Mouse (Mus musculus) intestine, postnatal 0 days (tissue): ENCODE results near the gene Olfr806. TPM values are rescaled to one million over a fixed set of nuclear protein-coding genes. Genes with fewer than 3 reads are reported as not detected.

ENCODE experiments used
- ATAC-seq: fragments of 200-750 bp; cut with Nextera tagmentation; 2 replicates; pipeline ENCODE4 v1.8.0; 2017; ENCODE audit warnings: mild to moderate bottlenecking, moderate TSS enrichment, moderate library complexity
- H3K27ac ChIP-seq: fragments of 300-500 bp; sonication (generic); 2 replicates; pipeline ENCODE4 v1.5.1; 2014; ENCODE audit warnings: mild to moderate bottlenecking, low read depth, low read length, moderate library complexity
- H3K27me3 ChIP-seq: fragments of 300-500 bp; sonication (generic); replicated peaks from 2 replicates; pipeline ENCODE4 v1.6.1; 2014; ENCODE audit warnings: low read length, mixed read lengths; ENCODE audit not compliant: control insufficient read depth, insufficient read depth
- H3K36me3 ChIP-seq: fragments of 300-500 bp; sonication (generic); 2 replicates; pipeline ENCODE4 v1.6.1; 2014; ENCODE audit warnings: mild to moderate bottlenecking, moderate library complexity; ENCODE audit not compliant: control insufficient read depth, insufficient read depth
- H3K4me1 ChIP-seq: fragments of 300-500 bp; sonication (generic); replicated peaks from 2 replicates; pipeline ENCODE4 v1.6.1; 2014; ENCODE audit warnings: antibody characterized with exemption, low read length, mixed read lengths; ENCODE audit not compliant: control insufficient read depth, insufficient read depth
- H3K4me2 ChIP-seq: fragments of 300-500 bp; sonication (generic); replicated peaks from 2 replicates; pipeline ENCODE4 v1.6.1; 2014; ENCODE audit warnings: low read depth, mild to moderate bottlenecking, moderate library complexity
- H3K4me3 ChIP-seq: fragments of 300-500 bp; sonication (generic); 2 replicates; pipeline ENCODE4 v1.5.1; 2014; ENCODE audit warnings: low read depth, low read length
- H3K9ac ChIP-seq: fragments of 300-500 bp; sonication (generic); 2 replicates; pipeline ENCODE4 v1.6.1; 2014; ENCODE audit warnings: mild to moderate bottlenecking, low read depth, low read length
- H3K9me3 ChIP-seq: fragments of 300-500 bp; sonication (generic); 2 replicates; pipeline ENCODE4 v1.6.1; 2016; ENCODE audit warnings: mixed run types; ENCODE audit not compliant: control insufficient read depth
- CTCF ChIP-seq: sonication (generic); IDR thresholded peaks from 2 replicates; pipeline ENCODE4 v1.5.1; 2016; ENCODE audit warnings: low read depth, mild to moderate bottlenecking, control low read depth, antibody characterized with exemption, moderate library complexity
- WGBS: fragments of 180-500 bp; shearing (Covaris S2); extraction: QIAGEN DNeasy Blood & Tissue Kit; methylation state at CpG from one replicate; pipeline ENCODE4 v1.1.7; 2014; 5-methylcytosine and 5-hydroxymethylcytosine counted together
- polyA plus RNA-seq: library from polyadenylated mRNA; unstranded; fragments of >200 nt; fragmentation: Nextera tagmentation; extraction: Ambion mirVana; gene quantifications from 2 replicates; pipeline ENCODE4 v1.2.1, GENCODE M21; 2015

Olfr806 gene
- polyA plus RNA-seq = not detected in 2 replicates

DNA sequence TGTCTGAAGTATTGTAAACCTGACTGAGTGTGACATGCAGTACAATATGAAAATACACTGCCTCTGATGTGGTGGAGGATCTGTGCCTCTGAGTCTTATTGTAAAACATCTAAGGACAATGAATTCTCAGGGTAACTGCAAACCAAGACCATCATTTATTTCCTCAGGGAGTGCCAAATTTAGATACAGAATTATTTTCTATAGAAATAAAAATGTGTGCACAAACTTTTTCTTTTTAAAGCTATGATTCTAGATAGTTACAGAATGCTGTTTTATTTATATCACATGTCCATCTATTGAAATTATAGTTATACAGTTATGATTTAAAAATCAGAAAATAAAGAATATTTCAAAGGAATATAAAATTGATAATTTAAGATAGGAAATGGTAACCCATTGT, at the start of gene Olfr806:
Gene Olfr806 (minus strand): TSS at position 101 of the 400 bp plus-strand sequence.
- TF ChIP-seq CTCF = no peak
- H3K4me2 ChIP-seq = no peak within 1 kb of the TSS
- no peaks in the 10 kb centered on the region for H3K27me3 ChIP-seq
- no peak within 1 kb of the TSS for H3K27ac ChIP-seq
- no peaks in the 10 kb centered on the region for H3K9me3 ChIP-seq
- no peaks in the 10 kb centered on the region for H3K4me1 ChIP-seq
- H3K4me3 ChIP-seq = no peak within 1 kb of the TSS
- no peak for ATAC-seq
- no peaks in the 10 kb centered on the region for H3K36me3 ChIP-seq
- H3K9ac ChIP-seq = no peak within 1 kb of the TSS

DNA sequence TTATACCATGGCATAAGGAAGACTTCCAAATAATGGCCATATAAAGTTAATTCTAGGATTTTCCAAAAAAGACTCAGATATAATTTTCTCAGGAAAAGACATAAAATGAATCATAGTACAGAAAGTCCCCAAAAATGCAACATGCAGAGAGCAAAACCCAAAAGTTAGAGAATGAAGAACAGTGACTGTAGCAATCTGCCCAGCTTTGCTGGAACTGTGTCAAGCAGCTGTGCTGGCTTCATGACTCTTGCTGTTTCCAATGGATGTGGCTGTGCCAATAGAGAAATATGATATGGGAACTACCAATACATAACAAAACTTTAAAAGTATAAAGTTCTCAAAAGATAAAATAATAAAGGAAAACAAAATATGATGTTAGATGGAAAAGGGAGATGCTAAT, 36.4 kb upstream of the Olfr806 start:
- H3K4me1 ChIP-seq = no peaks in the 10 kb centered on the region
- H3K4me3 ChIP-seq = no peak overlapping the region
- no peaks in the 10 kb centered on the region for H3K27me3 ChIP-seq
- no peaks in the 10 kb centered on the region for H3K9me3 ChIP-seq
- ATAC-seq = no peak
- no peaks in the 10 kb centered on the region for H3K36me3 ChIP-seq
- TF ChIP-seq CTCF = no peak
- H3K9ac ChIP-seq = no peak overlapping the region
- no peak overlapping the region for H3K27ac ChIP-seq
- H3K4me2 ChIP-seq = no peak overlapping the region

DNA sequence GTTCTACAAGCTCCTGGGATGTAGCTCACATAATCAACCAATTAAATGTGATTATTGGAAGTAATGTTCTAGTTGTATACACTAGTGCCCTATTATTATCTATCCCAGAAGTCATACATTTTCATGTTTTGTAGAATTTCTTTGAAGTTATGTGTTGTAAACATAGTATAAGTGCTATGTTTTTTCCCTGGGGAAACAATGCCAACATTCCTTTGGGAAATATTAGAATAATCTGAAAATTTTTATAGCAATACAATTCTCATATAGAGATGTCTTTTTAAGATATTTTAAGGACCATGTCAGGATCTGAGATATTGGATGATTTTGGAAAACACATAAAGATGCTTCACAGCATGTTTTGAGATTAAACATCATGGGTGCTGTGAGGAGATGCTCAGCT, 32.6 kb upstream of the Olfr806 start, which contains the start of gene Olfr809:
Gene Olfr809 (plus strand): TSS at position 301 of the 400 bp plus-strand sequence.
- TF ChIP-seq CTCF = no peak
- no peak within 1 kb of the TSS for H3K4me3 ChIP-seq
- H3K9ac ChIP-seq = no peak within 1 kb of the TSS
- no peaks in the 10 kb centered on the region for H3K9me3 ChIP-seq
- no peak within 1 kb of the TSS for H3K27ac ChIP-seq
- H3K27me3 ChIP-seq = no peaks in the 10 kb centered on the region
- no peaks in the 10 kb centered on the region for H3K4me1 ChIP-seq
- no peaks in the 10 kb centered on the region for H3K36me3 ChIP-seq
- H3K4me2 ChIP-seq = no peak within 1 kb of the TSS
- no peak for ATAC-seq

DNA sequence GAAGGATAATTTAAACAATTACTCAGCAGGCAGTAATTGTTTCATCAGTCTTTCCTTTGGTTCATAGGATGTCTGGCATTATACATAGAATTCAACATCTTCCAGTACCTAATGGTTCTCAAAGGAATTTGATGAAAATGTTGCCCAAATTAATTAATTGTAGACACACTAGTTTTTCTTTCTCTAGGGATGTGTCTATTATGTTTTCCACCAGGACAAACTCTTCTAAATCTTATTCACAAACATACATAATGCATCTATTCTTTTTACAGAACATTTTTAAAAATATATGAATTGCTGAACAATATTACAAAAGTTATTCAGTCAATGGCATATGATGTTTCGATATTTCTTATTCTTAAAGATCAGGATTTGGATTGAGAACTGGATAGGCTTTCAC, 23.5 kb upstream of the Olfr806 start, which contains the start of gene Olfr808:
Gene Olfr808 (plus strand): TSS at position 301 of the 400 bp plus-strand sequence.
- no peaks in the 10 kb centered on the region for H3K9me3 ChIP-seq
- H3K4me2 ChIP-seq = no peak within 1 kb of the TSS
- TF ChIP-seq CTCF = no peak
- no peak for ATAC-seq
- WGBS = 84% methylated on average over 1 of the region's 1 CpGs
- no peaks in the 10 kb centered on the region for H3K4me1 ChIP-seq
- H3K9ac ChIP-seq = no peak within 1 kb of the TSS
- no peak within 1 kb of the TSS for H3K4me3 ChIP-seq
- H3K36me3 ChIP-seq = no peaks in the 10 kb centered on the region
- no peaks in the 10 kb centered on the region for H3K27me3 ChIP-seq
- no peak within 1 kb of the TSS for H3K27ac ChIP-seq

DNA sequence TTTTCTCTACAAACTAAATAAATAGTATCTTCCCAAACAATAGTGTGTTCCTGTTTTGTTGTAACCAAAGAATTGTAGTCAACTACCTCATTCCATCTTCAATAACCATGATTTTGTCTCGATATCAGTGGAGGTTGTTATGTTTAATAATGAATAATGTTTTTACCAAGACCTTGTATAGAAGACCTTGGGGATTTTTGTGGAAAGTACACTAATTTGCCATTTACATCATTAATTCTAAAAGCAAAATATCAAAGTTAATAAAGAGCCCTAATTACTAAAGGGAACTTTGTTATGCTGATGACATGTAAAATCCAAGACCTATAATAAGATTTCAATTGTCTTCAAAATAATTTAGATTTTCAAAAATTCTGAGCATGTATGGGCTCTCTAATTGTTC, 16.0 kb upstream of the Olfr806 start, which contains the start of gene Olfr807:
Gene Olfr807 (minus strand): TSS at position 101 of the 400 bp plus-strand sequence.
- 84% methylated on average over 1 of the region's 1 CpGs for WGBS

DNA sequence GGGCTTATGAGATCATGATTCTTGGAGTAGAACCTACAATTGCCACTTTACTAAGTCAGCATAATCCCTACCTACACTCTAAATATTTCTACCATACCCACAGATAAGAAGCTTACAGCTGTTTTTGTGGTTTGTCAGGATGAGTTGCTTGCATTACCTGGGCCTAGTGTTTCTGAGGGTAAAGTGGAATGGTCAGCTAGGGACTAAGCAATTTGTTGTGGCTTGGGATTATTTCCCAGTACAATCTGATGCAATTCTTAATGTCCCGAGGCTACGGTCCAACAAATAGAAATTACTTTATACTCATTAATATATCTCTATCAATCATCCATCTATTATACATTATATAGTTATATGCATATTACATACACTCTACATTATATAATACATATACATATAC, 12.4 kb downstream of the Olfr806 start, which contains the start of gene Olfr805:
Gene Olfr805 (minus strand): TSS at position 101 of the 400 bp plus-strand sequence.
- no peak for ATAC-seq
- Histone ChIP-seq H3K4me3 (no peak within 1 kb of the TSS), H3K27me3 (no peaks in the 10 kb centered on the region), H3K9me3 (no peaks in the 10 kb centered on the region), H3K4me1 (no peaks in the 10 kb centered on the region), H3K27ac (no peak within 1 kb of the TSS), H3K9ac (no peak within 1 kb of the TSS), H3K4me2 (no peak within 1 kb of the TSS), H3K36me3 (no peaks in the 10 kb centered on the region)
- WGBS = 97% methylated on average over 2 of the region's 2 CpGs
- no peak for TF ChIP-seq CTCF

More for the DNA sequence above, 16.0 kb upstream of the Olfr806 start, which contains the start of gene Olfr807:
- H3K36me3 ChIP-seq = no peaks in the 10 kb centered on the region
- ATAC-seq = no peak
- no peak for TF ChIP-seq CTCF
- no peak within 1 kb of the TSS for H3K4me2 ChIP-seq
- no peaks in the 10 kb centered on the region for H3K27me3 ChIP-seq
- no peak within 1 kb of the TSS for H3K4me3 ChIP-seq
- H3K4me1 ChIP-seq = no peaks in the 10 kb centered on the region
- H3K9ac ChIP-seq = no peak within 1 kb of the TSS
- no peak within 1 kb of the TSS for H3K27ac ChIP-seq
- no peaks in the 10 kb centered on the region for H3K9me3 ChIP-seq

DNA sequence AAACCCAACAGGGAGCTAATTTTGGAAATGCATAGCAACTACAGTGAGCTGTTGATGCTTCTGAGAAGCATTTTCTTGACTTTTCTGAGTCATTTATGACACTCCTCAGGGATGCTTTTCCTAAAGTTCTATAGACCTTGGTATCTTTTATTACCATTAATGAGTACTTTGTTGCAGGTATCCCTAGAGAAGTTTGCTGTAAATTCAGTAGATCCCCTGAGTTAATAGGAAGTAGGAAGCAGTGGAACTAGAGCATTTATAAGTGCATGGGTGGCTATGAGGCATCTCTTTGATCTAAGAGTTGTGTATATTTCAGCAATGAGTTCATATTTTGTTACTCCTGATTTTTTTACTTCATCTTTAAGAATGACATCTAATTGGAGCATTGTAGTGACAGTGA, 38.8 kb downstream of the Olfr806 start, which contains the start of gene Olfr804:
Gene Olfr804 (plus strand): TSS at position 301 of the 400 bp plus-strand sequence.
- no peaks in the 10 kb centered on the region for H3K36me3 ChIP-seq
- no peak for TF ChIP-seq CTCF
- H3K4me1 ChIP-seq = no peaks in the 10 kb centered on the region
- H3K9me3 ChIP-seq = no peaks in the 10 kb centered on the region
- no peak within 1 kb of the TSS for H3K4me2 ChIP-seq
- no peak within 1 kb of the TSS for H3K27ac ChIP-seq
- no peak for ATAC-seq
- H3K9ac ChIP-seq = no peak within 1 kb of the TSS
- H3K27me3 ChIP-seq = no peaks in the 10 kb centered on the region
- H3K4me3 ChIP-seq = no peak within 1 kb of the TSS
